Mouse (Mus musculus) testis, adult 2 months (tissue): ENCODE results near the gene Irf2bpl.

Experiments used
- CTCF ChIP-seq: fragments of 200-500 bp; IDR thresholded peaks from 2 replicates; pipeline ENCODE4 v1.5.1; 2012; ENCODE audit warnings: low read depth, mild to moderate bottlenecking, inconsistent platforms, low read length, moderate library complexity; ENCODE audit not compliant: control insufficient read depth, insufficient read depth, insufficient replicate concordance
- POLR2A ChIP-seq: fragments of 200-500 bp; IDR thresholded peaks from 2 replicates; pipeline ENCODE4 v1.6.1; 2012; ENCODE audit warnings: low read depth, mild to moderate bottlenecking, inconsistent platforms, low read length, moderate library complexity; ENCODE audit not compliant: control insufficient read depth

DNA sequence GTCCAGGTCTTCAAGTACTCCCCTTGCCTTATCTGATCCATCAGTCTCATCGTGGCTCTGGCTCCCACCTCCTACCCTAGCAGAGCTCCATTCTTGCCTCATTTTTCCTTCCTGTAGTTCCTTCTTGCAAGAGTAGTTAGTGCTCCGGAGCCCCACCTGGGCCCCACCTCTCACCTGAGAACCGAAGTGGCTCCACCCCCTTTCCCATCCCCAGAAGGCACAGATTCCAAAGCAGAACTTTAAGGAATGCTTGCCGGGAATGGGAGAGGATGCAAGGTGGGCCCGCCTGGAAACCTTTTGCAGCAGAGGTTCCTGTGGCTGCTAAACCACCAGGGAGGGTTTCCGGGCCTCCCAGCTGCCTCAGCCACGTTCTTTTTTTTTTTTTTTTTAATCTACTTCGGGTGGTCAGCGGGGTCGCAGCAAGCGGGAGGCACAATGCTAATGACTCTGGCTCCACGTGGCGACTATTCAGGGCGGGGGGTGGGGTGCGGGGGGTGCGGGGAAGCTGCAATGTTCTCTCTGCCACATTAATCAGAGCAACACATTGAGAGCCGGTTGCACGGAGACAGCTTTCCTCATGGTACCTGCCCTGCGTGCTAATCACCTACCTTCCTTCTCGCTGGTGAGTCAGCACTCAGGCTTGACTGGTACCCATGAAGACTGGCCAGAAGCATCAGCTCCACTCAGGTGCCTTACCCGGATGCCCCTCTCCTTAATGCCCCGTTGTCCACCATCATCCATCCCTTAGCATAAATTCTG is 27.9 kb upstream of the Irf2bpl start:
- TF ChIP-seq CTCF (no peak), POLR2A (no peak)
